Comparison of ENCODE assay signal across 12 mouse cellular contexts in genomic region chr2:30650249-30650648, GRCm38 (mm10). TPM values are rescaled to one million over a fixed set of nuclear protein-coding genes. Genes with fewer than 3 reads are reported as not detected.
DNase-seq lines count a peak whose midpoint lies in the region; ATAC-seq lines count a peak whose summit lies in the region.
"Had no signal": no experiment of that assay in that cellular context is flagged by ENCODE, and none has a peak within 500 bp of the region (broad histone marks: within the 10 kb centered on the region; RNA-seq: fewer than 3 reads in every experiment).

No protein-coding gene starts in this region.

- H3K4me2 ChIP-seq in hindbrain, embryonic 12.5 days (replicated peaks): no peak overlapping the region
- no peak overlapping the region for H3K4me2 ChIP-seq in midbrain, embryonic 15.5 days
- H3K4me2 ChIP-seq: heart, embryonic 11.5 days had no signal

- 0 out of 2 replicates have a peak overlapping the region, but pooled peaks have one; percentile 6 for H3K9ac ChIP-seq in hindbrain, embryonic 12.5 days
- no peak overlapping the region for H3K9ac ChIP-seq in midbrain, embryonic 15.5 days

- peak; percentile 89 for DNase-seq in heart, adult 11 months
- no peak for DNase-seq in heart, adult 9 months (ENCODE audit: low spot score in 2 of 2)
- peak; percentile 60 for DNase-seq in brain, adult 2 months (ENCODE audit: low read depth, low spot score)
- no peak for DNase-seq in adrenal gland, adult 2 months
- no peak for DNase-seq in left cerebral cortex, postnatal 25 days (ENCODE audit: low spot score in 2 of 2)
- DNase-seq in spleen, adult 12 weeks (ENCODE audit: low spot score): no peak
- DNase-seq: cerebellum, postnatal 14 days; kidney, postnatal 10 days had no signal

- H3K27ac ChIP-seq in hindbrain, embryonic 12.5 days: peak overlapping the region; percentile 93
- peak overlapping the region; percentile 99 for H3K27ac ChIP-seq in midbrain, embryonic 15.5 days

- peaks cover 81% of the 10 kb centered on the region for H3K4me1 ChIP-seq in hindbrain, embryonic 12.5 days
- peaks cover 91% of the 10 kb centered on the region for H3K4me1 ChIP-seq in midbrain, embryonic 15.5 days

- H3K27me3 ChIP-seq in hindbrain, embryonic 12.5 days: no peaks in the 10 kb centered on the region
- no peaks in the 10 kb centered on the region for H3K27me3 ChIP-seq in midbrain, embryonic 15.5 days (replicated peaks)

- intact Hi-C loops in left cerebral cortex, postnatal 25 days (cut with DNase I): no loop called here

- H3K9me3 ChIP-seq in hindbrain, embryonic 12.5 days (replicated peaks): no peaks in the 10 kb centered on the region
- H3K9me3 ChIP-seq in midbrain, embryonic 15.5 days: no peaks in the 10 kb centered on the region

- no peaks in the 10 kb centered on the region for H3K36me3 ChIP-seq in hindbrain, embryonic 12.5 days
- H3K36me3 ChIP-seq in midbrain, embryonic 15.5 days (replicated peaks): no peaks in the 10 kb centered on the region

- no peak overlapping the region for H3K4me3 ChIP-seq in hindbrain, embryonic 12.5 days
- H3K4me3 ChIP-seq in midbrain, embryonic 15.5 days: no peak overlapping the region

- WGBS in hindbrain, embryonic 12.5 days: 45% methylated on average over 9 of the region's 9 CpGs
- 44% methylated on average over 9 of the region's 9 CpGs for WGBS in midbrain, embryonic 15.5 days

- ATAC-seq in hindbrain, embryonic 12.5 days (ENCODE audit: low FRiP score): no peak
- no peak for ATAC-seq in midbrain, embryonic 15.5 days (replicated peaks)

RNA-seq across cellular contexts. Expression of gene Cstad, which starts 55.4 kb away (rescaled TPM):
- 0.45 and 0.89 TPM in 2 replicates for polyA plus RNA-seq in hindbrain, embryonic 12.5 days (2016; fragmentation: Nextera tagmentation; extraction: Ambion mirVana)
- polyA plus RNA-seq in midbrain, embryonic 15.5 days (2015; fragmentation: Nextera tagmentation; extraction: Ambion mirVana): 0.51 and 0.63 TPM in 2 replicates
- 1 to 10 TPM; 1.1 to 1.8 TPM for total RNA-seq in adrenal gland, adult 2 months (2021)
- 0.29 and 0.30 TPM in 2 replicates for polyA plus RNA-seq in adrenal gland, adult 2 months (2012; rRNA removed)
- 1 to 10 TPM; 4.2 to 5.5 TPM for total RNA-seq in left cerebral cortex, postnatal 25 days (2021)
- polyA plus RNA-seq: liver, adult 2 months had no signal

Comparison
In these comparisons a context has a peak if more than half of its experiments do, and no peak if none do; other contexts are left out.
1. DNase-seq: peak in heart, adult 11 months (single experiment) and brain, adult 2 months (single experiment); none in heart, adult 9 months (0 of 2), adrenal gland, adult 2 months (single experiment), left cerebral cortex, postnatal 25 days (0 of 2) and spleen, adult 12 weeks (single experiment).